Mouse (Mus musculus): Measurements from ENCODE around the gene Hsd17b2. TPM values are rescaled to one million over a fixed set of nuclear protein-coding genes. Genes with fewer than 3 reads are reported as not detected.

The Hsd17b2 gene
- polyA plus RNA-seq, 1 experiment from 2014 or later = not detected

DNA sequence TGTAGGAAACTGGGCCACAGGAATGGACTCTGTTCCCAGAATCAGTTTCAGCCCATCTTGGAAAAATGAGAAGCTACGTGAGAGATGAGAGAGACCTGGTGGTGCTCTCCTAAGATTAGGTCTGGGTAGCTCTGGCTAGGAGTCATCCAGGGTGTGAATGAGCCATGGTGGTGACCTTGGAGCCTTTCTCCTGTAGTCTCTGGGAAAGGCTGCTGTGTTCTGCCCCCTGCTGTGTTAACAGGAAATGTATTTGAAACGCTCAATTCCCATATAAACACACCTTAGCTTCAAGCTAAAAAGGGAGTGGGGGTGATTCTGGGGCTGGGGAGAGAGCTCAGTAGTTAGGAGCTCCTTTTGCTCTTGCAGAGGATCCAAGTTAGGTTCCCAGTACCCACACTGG is 45.7 kb downstream of the Hsd17b2 start:
- no peaks in the 10 kb centered on the region for H3K4me1 ChIP-seq (ENCODE audit: control insufficient read depth, insufficient read depth, low read length)
- DNase-seq (no peak), ATAC-seq (ENCODE audit: low FRiP score, low TSS enrichment) (no peak)
- no peak overlapping the region for H3K9ac ChIP-seq (replicated peaks; ENCODE audit: low read length)
- WGBS = 57% methylated on average over 2 of the region's 2 CpGs
- H3K4me2 ChIP-seq (ENCODE audit: low read length) = no peak overlapping the region
- H3K36me3 ChIP-seq (ENCODE audit: control insufficient read depth, insufficient read depth, low read length) = no peaks in the 10 kb centered on the region
- H3K9me3 ChIP-seq (ENCODE audit: control insufficient read depth, low read length) = no peaks in the 10 kb centered on the region
- H3K4me3 ChIP-seq (replicated peaks; ENCODE audit: low read depth, low read length) = no peak overlapping the region
- no peak overlapping the region for H3K27ac ChIP-seq (replicated peaks; ENCODE audit: low read depth, low read length)
- H3K27me3 ChIP-seq (ENCODE audit: control insufficient read depth, insufficient read depth, low read length) = no peaks in the 10 kb centered on the region

DNA sequence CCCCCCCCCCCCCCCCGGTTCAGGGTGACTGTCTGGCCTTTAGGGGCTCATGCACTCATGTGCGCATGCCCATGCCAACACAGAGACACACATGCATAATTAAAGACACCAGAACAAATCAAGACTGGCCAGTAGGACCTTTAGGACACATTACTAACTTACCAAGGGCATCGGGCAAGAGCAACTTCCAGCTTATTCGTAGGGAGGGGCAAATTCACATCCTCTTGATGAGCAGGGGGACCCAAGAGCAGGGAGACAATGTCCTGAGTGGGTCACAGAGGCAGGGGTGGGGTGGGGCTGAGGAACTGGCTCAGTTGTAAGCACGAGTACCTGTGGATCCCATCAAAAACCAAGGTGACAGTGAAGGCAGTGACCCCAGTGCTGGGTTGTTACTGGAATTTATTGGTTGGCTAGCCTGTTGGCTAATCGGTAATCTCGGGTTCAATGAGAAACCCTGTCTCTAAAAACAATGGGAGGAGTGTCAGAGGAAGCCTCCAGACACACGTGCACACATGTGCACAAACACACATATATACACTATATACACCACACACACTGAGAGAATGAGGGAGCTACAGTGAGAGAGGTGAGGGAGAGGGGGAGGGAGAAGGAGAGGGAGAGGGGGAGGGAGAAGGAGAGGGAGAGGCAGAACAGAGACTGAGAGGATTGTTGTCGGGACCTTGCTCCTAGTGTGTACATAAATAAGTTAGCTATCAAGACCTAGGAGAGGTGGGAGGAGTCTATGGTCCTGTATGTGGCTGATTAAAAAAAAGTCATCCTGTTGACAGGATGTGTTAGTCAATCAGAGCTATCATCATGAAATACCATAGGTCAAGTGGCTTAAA is 46.4 kb downstream of the Hsd17b2 start:
- ATAC-seq (ENCODE audit: low FRiP score, low TSS enrichment) (no peak), DNase-seq (no peak)
- Histone ChIP-seq H3K36me3 (ENCODE audit: control insufficient read depth, insufficient read depth, low read length) (no peaks in the 10 kb centered on the region), H3K9ac (replicated peaks; ENCODE audit: low read length) (no peak overlapping the region), H3K27me3 (ENCODE audit: control insufficient read depth, insufficient read depth, low read length) (no peaks in the 10 kb centered on the region), H3K4me2 (ENCODE audit: low read length) (no peak overlapping the region), H3K9me3 (ENCODE audit: control insufficient read depth, low read length) (no peaks in the 10 kb centered on the region), H3K27ac (replicated peaks; ENCODE audit: low read depth, low read length) (no peak overlapping the region), H3K4me3 (replicated peaks; ENCODE audit: low read depth, low read length) (no peak overlapping the region), H3K4me1 (ENCODE audit: control insufficient read depth, insufficient read depth, low read length) (no peaks in the 10 kb centered on the region)
- WGBS = 91% methylated on average over 8 of the region's 9 CpGs

GRCm38 (mm10) chr8:117749436-117749835 is 47.7 kb downstream of the Hsd17b2 start:
- ATAC-seq (ENCODE audit: low FRiP score, low TSS enrichment) = no peak
- Histone ChIP-seq H3K27me3 (ENCODE audit: control insufficient read depth, insufficient read depth, low read length) (no peaks in the 10 kb centered on the region), H3K4me2 (ENCODE audit: low read length) (no peak overlapping the region), H3K9me3 (ENCODE audit: control insufficient read depth, low read length) (no peaks in the 10 kb centered on the region), H3K9ac (replicated peaks; ENCODE audit: low read length) (no peak overlapping the region), H3K27ac (replicated peaks; ENCODE audit: low read depth, low read length) (no peak overlapping the region), H3K4me1 (ENCODE audit: control insufficient read depth, insufficient read depth, low read length) (no peaks in the 10 kb centered on the region), H3K36me3 (ENCODE audit: control insufficient read depth, insufficient read depth, low read length) (no peaks in the 10 kb centered on the region), H3K4me3 (replicated peaks; ENCODE audit: low read depth, low read length) (no peak overlapping the region)
- no peak for DNase-seq
- WGBS = 60% methylated on average over 2 of the region's 2 CpGs

DNA sequence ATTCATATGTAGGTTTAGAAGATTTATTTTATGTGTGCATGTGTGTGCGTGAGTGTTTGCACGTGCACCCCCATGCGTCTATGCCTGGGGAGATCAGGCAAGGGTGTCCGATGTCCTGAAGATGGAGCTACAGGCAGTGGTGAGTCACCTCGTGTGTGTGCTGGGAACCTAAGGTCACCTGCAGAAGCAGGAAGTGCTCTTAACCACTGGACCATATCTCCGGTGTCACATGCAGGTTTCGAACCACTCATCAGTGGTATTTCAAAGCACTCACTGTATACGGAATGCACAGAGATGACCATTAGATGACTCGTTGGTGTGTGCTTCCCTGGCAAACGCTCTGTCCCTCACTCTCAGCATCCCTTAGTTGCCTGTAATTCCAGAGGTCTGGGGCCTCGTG is 56.2 kb downstream of the Hsd17b2 start:
- Histone ChIP-seq H3K36me3 (ENCODE audit: control insufficient read depth, insufficient read depth, low read length) (no peaks in the 10 kb centered on the region), H3K4me2 (ENCODE audit: low read length) (no peak overlapping the region), H3K4me1 (ENCODE audit: control insufficient read depth, insufficient read depth, low read length) (no peaks in the 10 kb centered on the region), H3K9me3 (ENCODE audit: control insufficient read depth, low read length) (no peaks in the 10 kb centered on the region), H3K9ac (replicated peaks; ENCODE audit: low read length) (no peak overlapping the region), H3K27ac (replicated peaks; ENCODE audit: low read depth, low read length) (no peak overlapping the region), H3K27me3 (ENCODE audit: control insufficient read depth, insufficient read depth, low read length) (no peaks in the 10 kb centered on the region), H3K4me3 (replicated peaks; ENCODE audit: low read depth, low read length) (no peak overlapping the region)
- DNase-seq = no peak
- WGBS = 86% methylated on average over 11 of the region's 11 CpGs
- ATAC-seq (ENCODE audit: low FRiP score, low TSS enrichment) = no peak

GRCm38 (mm10) chr8:117762776-117763175 is 61.1 kb downstream of the Hsd17b2 start:
- no peak for DNase-seq
- H3K4me1 ChIP-seq (ENCODE audit: control insufficient read depth, insufficient read depth, low read length) = no peaks in the 10 kb centered on the region
- no peak overlapping the region for H3K4me3 ChIP-seq (replicated peaks; ENCODE audit: low read depth, low read length)
- 84% methylated on average over 6 of the region's 6 CpGs for WGBS
- no peak for ATAC-seq (ENCODE audit: low FRiP score, low TSS enrichment)
- H3K9me3 ChIP-seq (ENCODE audit: control insufficient read depth, low read length) = no peaks in the 10 kb centered on the region
- H3K4me2 ChIP-seq (ENCODE audit: low read length) = no peak overlapping the region
- H3K9ac ChIP-seq (replicated peaks; ENCODE audit: low read length) = no peak overlapping the region
- H3K27me3 ChIP-seq (ENCODE audit: control insufficient read depth, insufficient read depth, low read length) = no peaks in the 10 kb centered on the region
- H3K27ac ChIP-seq (replicated peaks; ENCODE audit: low read depth, low read length) = no peak overlapping the region
- no peaks in the 10 kb centered on the region for H3K36me3 ChIP-seq (ENCODE audit: control insufficient read depth, insufficient read depth, low read length)

DNA sequence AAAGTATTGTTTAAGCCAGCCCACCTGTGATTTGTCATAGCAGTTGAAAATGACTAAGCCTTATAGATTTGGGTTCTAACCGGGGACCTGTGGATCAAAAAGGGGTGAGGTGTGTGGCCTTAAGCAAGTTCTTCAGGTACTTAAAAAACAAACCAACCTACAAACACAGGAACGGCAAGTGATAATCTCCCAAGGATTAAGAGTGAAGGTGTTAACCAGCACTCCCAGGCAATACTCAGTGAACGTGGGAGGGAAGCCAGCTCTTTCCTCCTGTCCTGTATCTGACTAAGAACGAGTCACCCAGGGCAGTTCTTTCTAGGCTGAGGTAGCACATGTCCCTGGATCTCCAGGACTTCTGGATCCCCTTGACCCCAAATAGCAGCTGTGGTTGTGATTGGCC is 62.9 kb downstream of the Hsd17b2 start:
- DNase-seq (no peak), ATAC-seq (ENCODE audit: low FRiP score, low TSS enrichment) (no peak)
- Histone ChIP-seq H3K4me3 (replicated peaks; ENCODE audit: low read depth, low read length) (no peak overlapping the region), H3K27me3 (ENCODE audit: control insufficient read depth, insufficient read depth, low read length) (no peaks in the 10 kb centered on the region), H3K4me2 (ENCODE audit: low read length) (no peak overlapping the region), H3K36me3 (ENCODE audit: control insufficient read depth, insufficient read depth, low read length) (no peaks in the 10 kb centered on the region), H3K27ac (replicated peaks; ENCODE audit: low read depth, low read length) (no peak overlapping the region), H3K9ac (replicated peaks; ENCODE audit: low read length) (no peak overlapping the region), H3K9me3 (ENCODE audit: control insufficient read depth, low read length) (no peaks in the 10 kb centered on the region), H3K4me1 (ENCODE audit: control insufficient read depth, insufficient read depth, low read length) (no peaks in the 10 kb centered on the region)
- 81% methylated on average over 4 of the region's 4 CpGs for WGBS

DNA sequence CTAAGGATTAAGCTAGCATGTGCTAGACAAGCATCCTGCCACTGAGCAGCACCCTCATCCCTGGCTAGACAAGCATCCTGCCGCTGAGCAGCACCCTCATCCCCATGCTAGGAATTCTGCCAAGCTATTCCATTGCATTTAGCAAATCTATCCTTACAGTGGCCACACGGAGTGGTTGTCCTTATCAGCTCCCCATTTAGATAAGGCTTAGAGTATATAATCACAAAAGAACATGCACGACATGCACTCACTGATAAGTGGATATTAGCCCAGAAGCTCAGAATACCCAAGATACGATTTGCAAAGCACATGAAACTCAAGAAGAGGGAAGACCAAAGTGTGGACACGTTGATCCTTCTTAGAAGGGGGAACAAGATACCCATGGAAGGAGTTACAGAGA is 64.2 kb downstream of the Hsd17b2 start:
- ATAC-seq (ENCODE audit: low FRiP score, low TSS enrichment) = no peak
- Histone ChIP-seq H3K27me3 (ENCODE audit: control insufficient read depth, insufficient read depth, low read length) (no peaks in the 10 kb centered on the region), H3K4me3 (replicated peaks; ENCODE audit: low read depth, low read length) (no peak overlapping the region), H3K9me3 (ENCODE audit: control insufficient read depth, low read length) (no peaks in the 10 kb centered on the region), H3K27ac (replicated peaks; ENCODE audit: low read depth, low read length) (no peak overlapping the region), H3K4me2 (ENCODE audit: low read length) (no peak overlapping the region), H3K9ac (replicated peaks; ENCODE audit: low read length) (no peak overlapping the region), H3K36me3 (ENCODE audit: control insufficient read depth, insufficient read depth, low read length) (no peaks in the 10 kb centered on the region), H3K4me1 (ENCODE audit: control insufficient read depth, insufficient read depth, low read length) (no peaks in the 10 kb centered on the region)
- WGBS = 78% methylated on average over 5 of the region's 5 CpGs
- no peak for DNase-seq

GRCm38 (mm10) chr8:117768971-117769370 is 67.3 kb downstream of the Hsd17b2 start:
- no peak overlapping the region for H3K9ac ChIP-seq (replicated peaks; ENCODE audit: low read length)
- no peak overlapping the region for H3K27ac ChIP-seq (replicated peaks; ENCODE audit: low read depth, low read length)
- no peaks in the 10 kb centered on the region for H3K4me1 ChIP-seq (ENCODE audit: control insufficient read depth, insufficient read depth, low read length)
- H3K4me2 ChIP-seq (ENCODE audit: low read length) = no peak overlapping the region
- WGBS = 64% methylated on average over 7 of the region's 7 CpGs
- H3K4me3 ChIP-seq (replicated peaks; ENCODE audit: low read depth, low read length) = no peak overlapping the region
- DNase-seq (no peak), ATAC-seq (ENCODE audit: low FRiP score, low TSS enrichment) (no peak)
- H3K27me3 ChIP-seq (ENCODE audit: control insufficient read depth, insufficient read depth, low read length) = no peaks in the 10 kb centered on the region
- no peaks in the 10 kb centered on the region for H3K9me3 ChIP-seq (ENCODE audit: control insufficient read depth, low read length)
- no peaks in the 10 kb centered on the region for H3K36me3 ChIP-seq (ENCODE audit: control insufficient read depth, insufficient read depth, low read length)

DNA sequence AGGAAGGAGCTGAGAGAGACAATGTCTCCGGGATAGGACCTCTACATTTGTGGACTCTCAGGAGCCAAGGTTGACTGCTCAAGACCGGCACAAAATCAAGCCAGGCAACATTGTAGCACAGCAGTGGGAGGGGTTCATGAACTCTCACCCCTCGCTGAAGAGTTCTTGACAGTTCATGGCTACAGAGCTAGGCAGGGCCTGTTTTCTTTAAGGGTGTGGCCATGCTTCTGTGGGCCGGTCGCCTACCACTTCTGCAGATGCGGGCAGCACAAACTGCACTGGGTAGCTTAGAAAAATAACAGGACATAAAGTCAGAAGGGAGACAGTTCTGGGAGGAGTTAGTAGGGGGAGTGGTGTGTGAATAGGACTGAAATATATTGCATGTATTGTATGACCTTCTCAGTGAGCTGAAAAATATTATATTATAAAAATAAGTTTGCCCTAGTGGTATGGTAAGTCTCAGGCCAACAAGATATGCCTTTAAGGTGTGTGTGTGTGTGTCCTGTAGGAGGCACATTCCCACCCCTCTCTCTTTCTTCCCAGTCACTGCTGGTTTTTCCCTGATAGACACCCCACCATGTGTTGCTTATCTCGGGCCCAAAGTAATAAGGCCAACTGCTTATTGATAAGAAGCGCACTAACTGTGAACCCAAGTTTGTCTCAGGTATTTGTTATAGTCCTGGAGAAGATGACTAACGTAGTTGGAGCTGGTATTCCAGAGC is 69.6 kb downstream of the Hsd17b2 start:
- Histone ChIP-seq H3K36me3 (ENCODE audit: control insufficient read depth, insufficient read depth, low read length) (no peaks in the 10 kb centered on the region), H3K4me2 (ENCODE audit: low read length) (no peak overlapping the region), H3K4me3 (replicated peaks; ENCODE audit: low read depth, low read length) (no peak overlapping the region), H3K4me1 (ENCODE audit: control insufficient read depth, insufficient read depth, low read length) (no peaks in the 10 kb centered on the region), H3K9me3 (ENCODE audit: control insufficient read depth, low read length) (no peaks in the 10 kb centered on the region), H3K27ac (replicated peaks; ENCODE audit: low read depth, low read length) (no peak overlapping the region), H3K27me3 (ENCODE audit: control insufficient read depth, insufficient read depth, low read length) (no peaks in the 10 kb centered on the region), H3K9ac (replicated peaks; ENCODE audit: low read length) (no peak overlapping the region)
- DNase-seq = no peak
- 90% methylated on average over 9 of the region's 9 CpGs for WGBS
- ATAC-seq (ENCODE audit: low FRiP score, low TSS enrichment) = no peak

Measured in midbrain, embryonic 14.5 days (tissue).